Mouse (Mus musculus) liver, postnatal 0 days (tissue): ENCODE measurements at regions not wholly inside any gene's neighbourhood (a gene's known extent, or its start where the extent isn't known, plus 50 kb on each side); places are given as distances from the start of the nearest gene placed in this dataset.

Experiments used
- CTCF ChIP-seq: sonication (generic); IDR thresholded peaks from 2 replicates; pipeline ENCODE4 v1.5.1; 2016; ENCODE audit warnings: antibody characterized with exemption, low read depth
- EP300 ChIP-seq: IDR thresholded peaks from 2 replicates; pipeline ENCODE4 v1.6.1; 2016; ENCODE audit warnings: antibody characterized with exemption, low read depth, mild to moderate bottlenecking

GRCm38 (mm10) chr14:46706462-46706861 is 53.9 kb upstream of the Cdkn3 start:
- no peak for TF ChIP-seq CTCF
- no peak for TF ChIP-seq EP300
